Mouse (Mus musculus) brain, embryonic 14.5 days (tissue): ENCODE data around the gene Mrps24. TPM values are rescaled to one million over a fixed set of nuclear protein-coding genes. Genes with fewer than 3 reads are reported as not detected.

ENCODE experiments used
- DNase-seq: peaks from one replicate; pipeline ENCODE4 v3.0.0-alpha.2; 2011; ENCODE audit warnings: low read depth
- CTCF ChIP-seq: fragments of 200-500 bp; IDR thresholded peaks from 2 replicates; pipeline ENCODE4 v1.5.1; 2012; ENCODE audit warnings: inconsistent platforms, mild to moderate bottlenecking, moderate library complexity, borderline replicate concordance; ENCODE audit not compliant: insufficient read depth, insufficient read length; ENCODE audit errors: extremely low read depth
- POLR2A ChIP-seq: fragments of 200-500 bp; IDR thresholded peaks from 2 replicates; pipeline ENCODE4 v1.6.1; 2012; ENCODE audit warnings: mild to moderate bottlenecking, inconsistent platforms, borderline replicate concordance; ENCODE audit not compliant: poor library complexity, insufficient read depth, insufficient read length, severe bottlenecking; ENCODE audit errors: extremely low read depth
- polyA plus RNA-seq: library from polyadenylated mRNA; depleted of rRNA; stranded (reverse); fragments of >200 nt; gene quantifications from 2 replicates; pipeline ENCODE4 v1.2.3, GENCODE M21; 2012

Gene Mrps24
- polyA plus RNA-seq, 1 experiment: 112 TPM

GRCm38 (mm10) chr11:5737137-5737536, 21.7 kb upstream of the Mrps24 start:
- TF ChIP-seq POLR2A: no peak
- no peak for TF ChIP-seq CTCF
- no peak for DNase-seq

GRCm38 (mm10) chr11:5734323-5734722, 18.8 kb upstream of the Mrps24 start:
- TF ChIP-seq POLR2A (no peak), CTCF (no peak)

GRCm38 (mm10) chr11:5732401-5732800, 16.9 kb upstream of the Mrps24 start:
- TF ChIP-seq CTCF (no peak), POLR2A (no peak)
- peak; percentile 31 for DNase-seq

More at GRCm38 (mm10) chr11:5734323-5734722, 18.8 kb upstream of the Mrps24 start:
- DNase-seq: no peak

GRCm38 (mm10) chr11:5729582-5729981, 14.1 kb upstream of the Mrps24 start:
- no peak for DNase-seq
- TF ChIP-seq CTCF: no peak
- TF ChIP-seq POLR2A: no peak

GRCm38 (mm10) chr11:5718611-5719354, 3.3 kb upstream of the Mrps24 start:
- TF ChIP-seq POLR2A: no peak
- TF ChIP-seq CTCF: no peak
- no peak for DNase-seq

GRCm38 (mm10) chr11:5716938-5717705, 1.6 kb upstream of the Mrps24 start:
- TF ChIP-seq POLR2A: no peak
- no peak for TF ChIP-seq CTCF

GRCm38 (mm10) chr11:5716246-5716645, 766 bp upstream of the Mrps24 start:
- DNase-seq: no peak
- no peak for TF ChIP-seq CTCF
- no peak for TF ChIP-seq POLR2A

More at GRCm38 (mm10) chr11:5716938-5717705, 1.6 kb upstream of the Mrps24 start:
- DNase-seq: no peak

GRCm38 (mm10) chr11:5715179-5715578, 301 bp downstream of the Mrps24 start:
- DNase-seq: no peak
- TF ChIP-seq POLR2A (no peak), CTCF (no peak)

GRCm38 (mm10) chr11:5707530-5708353, 7.7 kb downstream of the Mrps24 start:
- peak; percentile 96 for DNase-seq
- TF ChIP-seq CTCF (no peak), POLR2A (peak; percentile 99)

GRCm38 (mm10) chr11:5706874-5707529, 8.5 kb downstream of the Mrps24 start:
- no peak for TF ChIP-seq CTCF
- no peak for TF ChIP-seq POLR2A
- DNase-seq: peak; percentile 28

- TF ChIP-seq CTCF (no peak), POLR2A (no peak)
- DNase-seq: no peak
Observed at GRCm38 (mm10) chr11:5705972-5706371, 9.5 kb downstream of the Mrps24 start.

- no peak for TF ChIP-seq POLR2A
- TF ChIP-seq CTCF: no peak
- no peak for DNase-seq
Observed at GRCm38 (mm10) chr11:5703341-5703740, 12.1 kb downstream of the Mrps24 start.

- TF ChIP-seq CTCF: no peak
- TF ChIP-seq POLR2A: no peak
Observed at GRCm38 (mm10) chr11:5702957-5703332, 12.5 kb downstream of the Mrps24 start.

GRCm38 (mm10) chr11:5702271-5702956, 13.1 kb downstream of the Mrps24 start:
- TF ChIP-seq POLR2A (no peak), CTCF (no peak)
- no peak for DNase-seq

More at GRCm38 (mm10) chr11:5702957-5703332, 12.5 kb downstream of the Mrps24 start:
- DNase-seq: no peak
